Mouse (Mus musculus): ENCODE results near the gene Gm12169. TPM values are rescaled to one million over a fixed set of nuclear protein-coding genes. Genes with fewer than 3 reads are reported as not detected.
A peak's percentile ranks its signal among the peaks of the same experiment; 100 is the strongest.
"Not testable (repeated sequence)": the region's sequence is repeated elsewhere in the genome, so short reads cannot be mapped to it uniquely, and the experiment has no call there.

Gm12169 gene
- polyA plus RNA-seq, 1 experiment from 2014 or later = not detected

GRCm38 (mm10) chr11:46509900-46510299, 14.1 kb upstream of the Gm12169 start:
- Histone ChIP-seq H3K9ac (replicated peaks) (no peak overlapping the region), H3K9me3 (ENCODE audit: low read length) (no peaks in the 10 kb centered on the region), H3K4me2 (ENCODE audit: low read depth, low read length) (no peak overlapping the region), H3K27me3 (ENCODE audit: insufficient read depth, low read length) (no peaks in the 10 kb centered on the region), H3K36me3 (replicated peaks; ENCODE audit: insufficient read depth, low read length) (no peaks in the 10 kb centered on the region), H3K27ac (ENCODE audit: low read depth) (no peak overlapping the region), H3K4me1 (ENCODE audit: insufficient read depth) (no peaks in the 10 kb centered on the region), H3K4me3 (ENCODE audit: low read depth, low read length) (no peak overlapping the region)
- no peak for TF ChIP-seq EP300 (IDR thresholded peaks at IDR 0.05; ENCODE audit: low read depth)
- DNase-seq (no peak), ATAC-seq (no peak)
- 91% methylated on average over 5 of the region's 5 CpGs for WGBS (ENCODE audit: insufficient replicate concordance)

- not testable (repeated sequence) for ATAC-seq, DNase-seq
Measured at GRCm38 (mm10) chr11:46521341-46521740, 2.7 kb upstream of the Gm12169 start.

GRCm38 (mm10) chr11:46522719-46523118, 1.3 kb upstream of the Gm12169 start:
- ATAC-seq (no peak), DNase-seq (peak; percentile 33)
- H3K9ac ChIP-seq (replicated peaks) = no peak overlapping the region
- H3K4me3 ChIP-seq (ENCODE audit: low read depth, low read length) = no peak overlapping the region
- 70% methylated on average over 3 of the region's 3 CpGs for WGBS (ENCODE audit: insufficient replicate concordance)
- no peak overlapping the region for H3K4me2 ChIP-seq (ENCODE audit: low read depth, low read length)
- H3K27ac ChIP-seq (ENCODE audit: low read depth) = no peak overlapping the region
- TF ChIP-seq CTCF (IDR thresholded peaks at IDR 0.05; ENCODE audit: low read depth) (peak; percentile 63), EP300 (IDR thresholded peaks at IDR 0.05; ENCODE audit: low read depth) (no peak)
- H3K36me3 ChIP-seq (replicated peaks; ENCODE audit: insufficient read depth, low read length) = no peaks in the 10 kb centered on the region
- H3K27me3 ChIP-seq (ENCODE audit: insufficient read depth, low read length) = no peaks in the 10 kb centered on the region
- no peaks in the 10 kb centered on the region for H3K9me3 ChIP-seq (ENCODE audit: low read length)
- no peaks in the 10 kb centered on the region for H3K4me1 ChIP-seq (ENCODE audit: insufficient read depth)

More at GRCm38 (mm10) chr11:46521341-46521740, 2.7 kb upstream of the Gm12169 start:
- WGBS (ENCODE audit: insufficient replicate concordance) = 73% methylated on average over 5 of the region's 5 CpGs
- H3K27ac ChIP-seq (ENCODE audit: low read depth); H3K9me3 ChIP-seq (ENCODE audit: low read length); H3K4me3 ChIP-seq (ENCODE audit: low read depth, low read length); H3K27me3 ChIP-seq (ENCODE audit: insufficient read depth, low read length); H3K4me1 ChIP-seq (ENCODE audit: insufficient read depth); H3K9ac ChIP-seq (replicated peaks); H3K4me2 ChIP-seq (ENCODE audit: low read depth, low read length); H3K36me3 ChIP-seq (replicated peaks; ENCODE audit: insufficient read depth, low read length): not testable (repeated sequence)

GRCm38 (mm10) chr11:46530149-46530548, 6.1 kb downstream of the Gm12169 start:
- Histone ChIP-seq H3K9me3 (ENCODE audit: low read length) (no peaks in the 10 kb centered on the region), H3K27me3 (ENCODE audit: insufficient read depth, low read length) (no peaks in the 10 kb centered on the region), H3K4me1 (ENCODE audit: insufficient read depth) (no peaks in the 10 kb centered on the region), H3K9ac (replicated peaks) (no peak overlapping the region), H3K4me3 (ENCODE audit: low read depth, low read length) (no peak overlapping the region), H3K4me2 (ENCODE audit: low read depth, low read length) (no peak overlapping the region), H3K27ac (ENCODE audit: low read depth) (no peak overlapping the region), H3K36me3 (replicated peaks; ENCODE audit: insufficient read depth, low read length) (no peaks in the 10 kb centered on the region)
- 68% methylated on average over 4 of the region's 4 CpGs for WGBS (ENCODE audit: insufficient replicate concordance)
- TF ChIP-seq CTCF (IDR thresholded peaks at IDR 0.05; ENCODE audit: low read depth) (no peak), EP300 (IDR thresholded peaks at IDR 0.05; ENCODE audit: low read depth) (no peak)
- DNase-seq (no peak), ATAC-seq (no peak)

- Histone ChIP-seq H3K36me3 (replicated peaks; ENCODE audit: insufficient read depth, low read length) (no peaks in the 10 kb centered on the region), H3K4me2 (ENCODE audit: low read depth, low read length) (no peak overlapping the region), H3K27ac (ENCODE audit: low read depth) (no peak overlapping the region), H3K4me3 (ENCODE audit: low read depth, low read length) (no peak overlapping the region), H3K9ac (replicated peaks) (no peak overlapping the region), H3K4me1 (ENCODE audit: insufficient read depth) (no peaks in the 10 kb centered on the region), H3K27me3 (ENCODE audit: insufficient read depth, low read length) (no peaks in the 10 kb centered on the region), H3K9me3 (ENCODE audit: low read length) (no peaks in the 10 kb centered on the region)
- 64% methylated on average over 4 of the region's 4 CpGs for WGBS (ENCODE audit: insufficient replicate concordance)
- DNase-seq (no peak), ATAC-seq (no peak)
- TF ChIP-seq CTCF (IDR thresholded peaks at IDR 0.05; ENCODE audit: low read depth) (no peak), EP300 (IDR thresholded peaks at IDR 0.05; ENCODE audit: low read depth) (no peak)
Measured at GRCm38 (mm10) chr11:46536978-46537377, 13.0 kb downstream of the Gm12169 start.

- DNase-seq (no peak), ATAC-seq (no peak)
- 79% methylated on average over 2 of the region's 2 CpGs for WGBS (ENCODE audit: insufficient replicate concordance)
- no peak overlapping the region for H3K4me3 ChIP-seq (ENCODE audit: low read depth, low read length)
- TF ChIP-seq EP300 (IDR thresholded peaks at IDR 0.05; ENCODE audit: low read depth) (no peak), CTCF (IDR thresholded peaks at IDR 0.05; ENCODE audit: low read depth) (no peak)
- no peak overlapping the region for H3K9ac ChIP-seq (replicated peaks)
- H3K4me1 ChIP-seq (ENCODE audit: insufficient read depth) = no peaks in the 10 kb centered on the region
- H3K27me3 ChIP-seq (ENCODE audit: insufficient read depth, low read length) = no peaks in the 10 kb centered on the region
- no peak overlapping the region for H3K27ac ChIP-seq (ENCODE audit: low read depth)
- H3K36me3 ChIP-seq (replicated peaks; ENCODE audit: insufficient read depth, low read length) = no peaks in the 10 kb centered on the region
- H3K9me3 ChIP-seq (ENCODE audit: low read length) = no peaks in the 10 kb centered on the region
- H3K4me2 ChIP-seq (ENCODE audit: low read depth, low read length) = no peak overlapping the region
Measured at GRCm38 (mm10) chr11:46543530-46543929, 19.5 kb downstream of the Gm12169 start.

- Histone ChIP-seq H3K36me3 (replicated peaks; ENCODE audit: insufficient read depth, low read length) (no peaks in the 10 kb centered on the region), H3K9ac (replicated peaks) (no peak overlapping the region), H3K9me3 (ENCODE audit: low read length) (no peaks in the 10 kb centered on the region), H3K27ac (ENCODE audit: low read depth) (no peak overlapping the region), H3K4me2 (ENCODE audit: low read depth, low read length) (no peak overlapping the region), H3K27me3 (ENCODE audit: insufficient read depth, low read length) (no peaks in the 10 kb centered on the region), H3K4me1 (ENCODE audit: insufficient read depth) (no peaks in the 10 kb centered on the region), H3K4me3 (ENCODE audit: low read depth, low read length) (no peak overlapping the region)
- no peak for ATAC-seq
- DNase-seq = no peak
- WGBS (ENCODE audit: insufficient replicate concordance) = 72% methylated on average over 4 of the region's 4 CpGs
- no peak for TF ChIP-seq EP300 (IDR thresholded peaks at IDR 0.05; ENCODE audit: low read depth)
- TF ChIP-seq CTCF (IDR thresholded peaks at IDR 0.05; ENCODE audit: low read depth) = no peak
Measured at GRCm38 (mm10) chr11:46549721-46550120, 25.7 kb downstream of the Gm12169 start.

Measured in liver, postnatal 0 days (tissue).